Mouse (Mus musculus) heart, postnatal 14 days (tissue): Measurements from ENCODE around the gene Cacna1a. TPM values are rescaled to one million over a fixed set of nuclear protein-coding genes. Genes with fewer than 3 reads are reported as not detected.

ENCODE experiments used
- DNase-seq, 2 experiments: peaks; one replicate each; pipeline ENCODE4 v3.0.0; 2021 to 2022
- intact Hi-C: fragments of 180-260 bp; cut with DNase I; formaldehyde crosslinking; loops from one replicate; pipeline ENCODE4 v1.15.1; 2025
- total RNA-seq, 2 experiments: library from RNA; stranded (reverse); gene quantifications; 2 replicates each; pipeline ENCODE4 v1.2.3; 2021

The Cacna1a gene
- total RNA-seq, 2 experiments from 2014 or later, result 4.4 to 4.7 TPM

GRCm38 (mm10) chr8:84654597-84654996 is 266.4 kb downstream of the Cacna1a start:
- no peak for DNase-seq
- intact Hi-C loops, result no loop called here

GRCm38 (mm10) chr8:84655336-84656190 is 267.3 kb downstream of the Cacna1a start:
- peak; percentile 39 to 52 for DNase-seq
- intact Hi-C loops, result no loop called here

- DNase-seq, result peak; percentile 30 to 53
- intact Hi-C loops, result no loop called here
Observed at GRCm38 (mm10) chr8:84656191-84656525, 267.9 kb downstream of the Cacna1a start.

DNA sequence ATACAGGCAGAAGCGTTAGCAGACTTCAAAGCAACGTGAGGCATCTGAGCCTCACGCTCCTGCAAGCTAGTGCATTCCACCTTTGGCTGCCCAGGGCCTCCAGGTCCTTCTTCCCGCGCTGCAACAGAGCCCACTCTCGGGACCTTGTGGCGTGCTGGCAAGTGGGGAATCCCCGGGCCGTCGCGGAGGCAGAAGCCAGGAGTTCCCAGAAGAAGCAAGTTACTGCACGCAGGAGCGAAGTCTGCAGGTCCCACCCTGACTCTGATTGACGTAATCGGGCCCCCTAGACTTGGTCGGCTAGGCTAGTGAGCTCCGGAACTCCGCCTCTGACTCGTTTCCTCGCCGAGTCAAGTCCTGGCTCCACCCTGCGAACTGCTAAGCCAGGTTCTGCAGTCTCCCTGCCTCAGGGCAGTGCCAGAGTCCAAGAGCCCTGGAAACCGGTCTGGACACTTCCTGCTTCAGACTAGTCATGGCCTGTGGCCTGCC is 268.4 kb downstream of the Cacna1a start:
- intact Hi-C loops, result no loop called here
- peak; percentile 76 to 80 for DNase-seq

GRCm38 (mm10) chr8:84657203-84657602 is 269.0 kb downstream of the Cacna1a start:
- DNase-seq, result no peak
- intact Hi-C loops, result no loop called here

GRCm38 (mm10) chr8:84657680-84658079 is 269.4 kb downstream of the Cacna1a start:
- DNase-seq, result no peak
- intact Hi-C loops, result no loop called here

DNA sequence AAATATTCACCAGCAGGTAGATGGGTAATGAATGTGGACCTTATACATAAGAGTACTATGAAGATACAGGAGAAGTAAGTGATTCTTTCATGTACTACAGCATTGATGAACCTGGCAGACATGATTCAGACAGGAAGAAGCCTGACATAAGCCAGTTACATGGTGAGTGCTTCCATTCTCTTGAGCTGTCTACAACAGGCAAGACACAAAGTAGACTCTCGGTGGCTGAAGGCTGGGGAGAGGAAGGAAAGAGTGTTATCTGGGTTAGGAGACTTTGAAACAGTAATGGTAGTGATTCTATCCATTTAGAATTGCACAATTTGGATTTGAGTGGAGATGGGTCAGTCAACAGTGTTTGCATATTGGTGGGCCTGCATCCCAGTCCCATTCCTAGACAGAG is 270.7 kb downstream of the Cacna1a start:
- intact Hi-C loops, result no loop called here
- DNase-seq, result no peak

DNA sequence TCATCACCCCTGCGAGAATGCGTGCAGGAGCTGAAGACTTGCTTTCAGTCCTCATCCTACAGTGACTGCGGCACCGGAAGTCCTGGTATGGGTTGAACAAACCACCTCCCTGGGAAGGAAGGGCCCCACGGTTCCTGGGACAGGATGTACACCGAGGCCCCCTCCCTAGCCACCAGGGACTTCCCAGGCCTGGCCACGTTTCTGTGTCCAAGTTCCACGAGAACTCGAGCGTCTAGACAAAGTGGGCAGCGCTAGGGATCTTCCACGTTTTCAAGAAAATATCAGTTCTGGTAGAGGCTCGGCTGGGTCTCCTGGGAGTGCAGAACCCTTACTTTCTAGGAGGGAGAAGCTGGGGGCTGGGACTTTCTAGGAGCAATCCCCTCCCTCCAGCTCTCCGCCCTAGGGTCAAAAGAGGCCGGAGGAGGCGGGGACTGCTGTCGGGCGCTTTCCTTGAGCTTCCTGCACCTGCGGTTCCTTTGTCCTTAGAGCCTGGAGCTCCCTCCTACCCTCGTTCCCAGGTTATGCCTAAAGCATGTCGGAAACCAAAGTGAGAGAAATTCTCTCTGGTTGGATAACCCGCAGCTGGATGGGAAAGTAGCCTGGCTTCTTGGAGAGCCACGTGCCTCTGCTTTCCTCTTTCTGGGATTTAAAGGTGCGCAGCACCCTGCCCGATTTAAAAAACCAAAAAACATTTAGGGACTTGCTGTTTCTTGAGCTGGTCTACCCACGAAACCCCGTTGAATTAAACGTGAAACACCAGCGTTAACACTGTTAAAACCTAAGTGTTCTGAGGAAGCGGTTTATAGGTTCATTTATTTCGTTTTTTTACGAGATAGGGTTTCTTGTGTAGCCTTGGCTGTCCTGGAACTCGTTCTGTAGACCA is 271.9 kb downstream of the Cacna1a start:
- intact Hi-C loops, result loop anchor here (5.0 kb wide), 2 partner anchors 42 to 458 kb away; partner anchors contain the start of gene Lyl1
- peak; percentile 74 to 75 for DNase-seq

DNA sequence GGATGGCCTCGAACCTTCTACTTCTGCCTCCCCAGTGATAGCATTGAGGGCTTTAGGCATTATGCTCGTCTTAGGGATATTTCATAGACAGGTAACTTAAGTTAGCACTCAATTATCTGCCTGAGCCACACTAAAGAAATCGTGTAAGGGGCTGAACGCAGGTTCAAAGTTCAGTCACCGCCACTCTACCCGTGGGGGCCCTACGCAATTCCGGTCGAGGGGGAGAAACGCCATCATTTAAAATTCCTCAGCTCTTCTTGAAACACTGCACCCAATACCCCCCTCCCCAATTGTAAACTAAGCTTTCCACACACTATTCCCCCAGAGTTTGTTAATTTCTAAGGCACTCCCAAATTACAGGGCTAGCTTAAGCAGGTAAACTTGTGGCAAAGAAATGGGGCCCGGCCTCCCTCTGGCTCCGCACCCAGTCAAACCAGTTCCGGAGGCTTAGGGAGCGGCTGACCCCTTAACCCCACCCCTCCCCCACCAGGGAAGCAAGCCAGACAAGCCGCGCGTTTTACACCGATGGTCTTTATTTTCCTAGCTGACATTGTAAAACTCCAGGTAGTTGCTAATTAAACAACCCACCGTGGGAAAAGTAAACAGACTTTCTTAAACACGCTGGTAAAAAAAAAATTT is 272.7 kb downstream of the Cacna1a start:
- peak; percentile 58 to 63 for DNase-seq
- intact Hi-C loops, result loop anchor here (5.0 kb wide), 2 partner anchors 41 to 459 kb away; partner anchors contain the start of gene Lyl1

DNA sequence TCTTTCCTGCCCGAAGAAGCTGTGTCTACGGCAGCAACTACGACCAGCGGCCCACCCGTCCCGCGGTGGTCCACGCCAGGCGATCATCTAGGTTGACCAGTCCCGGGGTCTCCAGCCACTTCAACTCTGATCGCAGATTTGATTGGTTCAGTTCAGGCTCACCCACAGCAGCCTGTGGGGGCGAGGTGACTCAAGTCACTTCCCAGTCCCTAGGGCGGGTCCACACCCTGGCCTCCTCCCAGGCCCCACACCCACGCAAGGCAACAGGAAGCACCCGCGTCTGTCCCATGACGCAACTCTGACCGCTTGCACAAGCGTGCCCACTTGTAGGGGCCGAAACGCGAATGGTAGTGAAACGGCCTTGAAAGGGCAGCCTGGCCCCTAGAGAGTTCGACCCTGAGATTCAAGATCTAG is 273.2 kb downstream of the Cacna1a start:
- intact Hi-C loops, result loop anchor here (5.0 kb wide), 2 partner anchors 41 to 459 kb away; partner anchors contain the start of gene Lyl1
- peak; percentile 91 to 92 for DNase-seq

DNA sequence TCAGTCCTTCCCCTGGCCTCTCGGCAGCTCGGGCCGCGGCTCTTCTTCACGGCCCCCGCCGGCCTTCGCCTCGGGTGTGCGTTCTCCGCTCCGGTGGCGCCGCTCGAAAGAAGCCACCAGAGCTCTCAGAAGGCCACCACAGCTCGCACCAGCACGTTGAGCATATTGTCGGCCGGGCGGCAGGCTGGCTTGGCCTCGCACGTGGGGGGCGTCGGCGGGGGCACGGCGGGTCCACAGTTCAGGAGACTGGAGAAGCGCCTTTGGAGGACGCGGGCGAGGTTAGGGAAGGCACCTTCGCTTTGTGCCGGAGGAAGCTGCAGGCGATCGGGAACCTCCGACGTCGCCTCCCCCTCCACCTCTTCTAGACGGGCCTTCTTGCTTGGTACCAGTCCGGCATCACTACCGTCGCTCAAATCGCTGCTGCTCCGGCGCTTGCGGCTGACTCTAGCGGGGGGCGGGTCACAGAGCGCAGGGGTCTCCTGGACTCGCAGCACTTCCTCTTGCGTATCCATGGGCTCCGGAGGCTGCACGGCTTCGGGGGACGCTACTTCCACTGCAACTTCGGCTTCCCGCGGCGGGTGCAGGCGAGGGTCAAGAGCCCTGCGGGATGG is 273.8 kb downstream of the Cacna1a start:
- intact Hi-C loops, result loop anchor here (1.0 to 5.0 kb wide), 3 partner anchors 23 to 460 kb away; partner anchors contain the start of gene Lyl1
- DNase-seq, result peak; percentile 54 to 55

DNA sequence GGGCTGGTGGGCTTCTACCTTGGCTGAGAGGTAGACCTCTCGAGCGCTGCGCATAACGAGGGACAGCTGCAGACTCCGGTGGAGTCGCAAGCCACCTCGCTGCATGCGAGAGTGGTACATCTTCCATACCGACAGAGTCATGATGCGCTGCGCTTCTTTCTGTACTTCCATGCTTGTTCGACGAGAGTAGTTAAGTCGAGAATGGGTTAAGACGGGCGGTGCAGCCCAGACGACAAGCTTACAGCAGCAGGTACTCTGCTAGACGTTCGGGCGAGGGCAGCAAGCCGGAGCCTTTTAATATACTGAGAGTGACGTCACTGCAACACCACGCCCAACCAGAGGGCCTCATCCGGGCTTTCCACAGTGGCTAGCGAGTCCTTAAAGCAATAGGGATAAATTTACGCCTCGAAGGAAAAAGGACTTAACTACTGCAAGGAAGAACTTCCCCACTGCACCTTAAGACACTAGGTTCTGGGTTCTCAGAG is 274.4 kb downstream of the Cacna1a start, which contains the start of gene Ier2:
Gene Ier2 (minus strand): TSS at position 272 of the 485 bp plus-strand sequence.
- intact Hi-C loops, result loop anchor here (1.0 to 5.0 kb wide), 3 partner anchors 23 to 460 kb away; partner anchors contain the start of gene Lyl1
- peak; percentile 93 to 96 for DNase-seq

- intact Hi-C loops, result loop anchor here (5.0 kb wide), 2 partner anchors 39 to 461 kb away; partner anchors contain the start of gene Lyl1
- DNase-seq, result peak; percentile 97 to 99
Observed at GRCm38 (mm10) chr8:84663483-84664327, 275.5 kb downstream of the Cacna1a start.

DNA sequence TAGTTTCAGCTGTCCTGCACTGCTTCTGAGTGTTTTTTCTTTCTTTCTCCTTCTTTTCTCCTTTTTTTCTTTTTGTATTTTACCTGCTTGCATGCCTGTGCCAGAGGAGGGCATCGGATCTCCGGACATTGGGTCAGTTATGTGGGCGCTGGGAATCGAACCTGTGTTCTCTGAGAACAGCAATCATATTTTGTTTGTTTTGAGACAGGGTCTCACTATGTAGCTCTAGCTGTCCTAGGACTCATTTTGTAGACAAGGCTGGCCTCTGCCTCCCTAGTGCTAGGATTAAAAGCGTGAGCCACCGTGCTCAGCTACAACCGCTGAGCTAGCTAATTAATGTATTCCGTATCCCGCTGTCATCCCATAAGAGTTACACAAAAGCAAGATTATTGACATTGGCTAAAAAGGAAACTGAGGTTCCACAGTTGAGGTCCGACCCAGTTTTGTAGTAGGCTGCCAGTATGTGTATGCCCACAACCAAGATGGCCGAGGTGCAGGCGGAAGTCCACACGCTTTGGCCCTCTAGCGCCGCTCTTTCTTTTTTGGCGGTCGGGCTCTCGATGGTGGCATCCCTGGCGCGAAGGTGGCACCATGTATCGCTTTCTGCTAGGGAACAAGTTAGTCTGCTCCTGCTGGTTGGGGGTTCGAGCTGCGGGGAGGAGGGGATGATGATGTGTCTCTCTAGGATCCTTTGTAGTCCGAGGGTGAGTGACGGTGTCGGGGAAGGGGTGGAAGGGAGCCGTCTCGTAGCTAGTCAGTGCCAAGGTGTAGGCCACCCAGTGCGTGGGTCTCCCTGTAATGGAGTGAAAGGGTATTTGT is 276.5 kb downstream of the Cacna1a start:
- intact Hi-C loops, result loop anchor here (5.0 kb wide), 2 partner anchors 38 to 462 kb away; partner anchors contain the start of gene Lyl1
- peak; percentile 76 to 80 for DNase-seq

GRCm38 (mm10) chr8:84665385-84665893 is 277.2 kb downstream of the Cacna1a start:
- DNase-seq, result no peak
- intact Hi-C loops, result no loop called here

GRCm38 (mm10) chr8:84668081-84668480 is 279.8 kb downstream of the Cacna1a start:
- no peak for DNase-seq
- intact Hi-C loops, result no loop called here

DNA sequence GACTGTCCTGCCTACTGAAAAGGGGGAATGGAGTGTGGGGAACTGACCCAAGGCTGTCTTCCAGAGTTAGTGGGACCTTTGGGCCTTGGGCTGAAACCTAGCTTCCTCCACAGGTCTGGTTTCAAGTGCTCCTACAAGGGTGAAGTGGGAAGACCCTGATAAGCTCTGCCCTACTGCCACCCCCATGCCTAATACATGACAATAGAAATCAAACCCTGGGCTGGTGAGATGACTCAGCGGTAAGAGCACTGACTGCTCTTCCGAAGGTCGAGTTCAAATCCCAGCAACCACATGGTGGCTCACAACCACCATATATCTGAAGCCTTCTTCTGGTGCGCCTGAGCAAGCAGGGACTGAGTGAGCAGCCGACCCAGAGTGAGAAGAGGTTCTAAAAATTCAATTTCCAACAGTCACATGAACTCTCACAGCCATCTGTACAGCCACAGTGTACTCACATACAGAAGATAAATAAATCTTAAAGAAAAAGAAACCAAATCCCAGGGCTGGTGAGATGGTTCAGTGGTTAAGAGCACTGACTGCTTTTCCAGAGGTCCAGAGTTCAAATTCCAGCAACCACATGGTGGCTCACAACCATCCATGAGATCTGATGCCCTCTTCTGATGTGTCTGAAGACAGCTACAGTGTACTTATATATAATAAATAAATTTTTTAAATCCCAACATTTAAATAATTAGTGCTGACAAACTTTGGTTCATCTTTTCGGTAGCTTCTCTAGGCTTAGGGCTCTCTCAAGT is 280.7 kb downstream of the Cacna1a start:
- intact Hi-C loops, result no loop called here
- DNase-seq, result no peak
